Mouse (Mus musculus) retina, adult 2 months (tissue): ENCODE measurements around the gene Auts2.

Experiments
- DNase-seq: peaks from one replicate; pipeline ENCODE4 v3.0.0-alpha.2; 2012; ENCODE audit warnings: low read depth, low spot score

The Auts2 gene

DNA sequence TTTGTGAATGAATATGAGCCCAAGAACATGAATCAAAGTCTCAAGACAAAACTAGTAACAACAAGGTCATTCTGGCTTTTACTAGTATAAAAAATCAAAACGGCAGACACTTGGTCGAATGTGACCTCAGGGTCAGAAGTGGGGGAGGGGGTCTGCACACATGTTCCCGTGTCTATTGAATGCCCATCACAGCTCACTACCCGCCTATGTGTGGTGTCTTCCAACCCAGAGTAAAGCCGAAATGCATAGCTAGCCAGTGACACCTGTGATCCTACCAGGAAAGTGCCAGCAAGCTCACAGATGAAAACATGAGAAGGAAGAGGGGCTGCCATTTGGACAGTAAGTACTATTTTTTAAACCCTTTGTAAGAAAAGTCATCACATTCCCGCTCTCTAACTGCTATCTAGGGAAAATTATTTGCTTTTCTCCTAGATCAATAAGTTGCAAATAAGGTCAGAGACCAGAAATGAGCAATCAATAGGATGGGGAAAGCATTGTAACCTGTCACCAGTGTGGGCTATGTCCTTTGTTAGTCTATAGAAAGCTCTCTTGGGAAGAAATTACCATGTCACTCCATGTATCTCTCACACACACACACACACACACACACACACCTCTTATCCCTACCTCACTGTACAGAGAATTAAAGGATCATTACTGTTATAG, 94.6 kb downstream of the Auts2 start:
- DNase-seq: no peak

GRCm38 (mm10) chr5:132445213-132445954, 97.8 kb downstream of the Auts2 start:
- DNase-seq: no peak

GRCm38 (mm10) chr5:132442948-132443347, 100.2 kb downstream of the Auts2 start:
- no peak for DNase-seq

DNA sequence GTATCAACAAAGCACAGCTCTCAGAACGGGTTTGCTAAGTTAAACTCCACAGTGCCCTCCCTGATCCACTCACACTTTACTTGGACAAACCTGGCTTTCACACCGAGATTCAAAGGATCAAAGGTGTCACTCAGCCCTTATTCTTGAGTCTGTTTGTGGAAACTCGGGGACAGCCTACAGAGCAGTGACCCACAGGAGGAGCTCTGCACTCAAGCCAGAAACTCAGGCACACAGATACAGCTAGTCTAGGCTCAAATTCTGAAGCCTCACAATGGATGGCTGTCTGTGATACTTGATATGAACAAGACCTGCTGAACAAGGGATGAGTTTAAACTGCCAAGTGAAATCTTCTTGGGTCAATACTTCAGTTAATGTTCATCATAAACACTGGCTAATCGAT, 104.7 kb downstream of the Auts2 start:
- DNase-seq: no peak

DNA sequence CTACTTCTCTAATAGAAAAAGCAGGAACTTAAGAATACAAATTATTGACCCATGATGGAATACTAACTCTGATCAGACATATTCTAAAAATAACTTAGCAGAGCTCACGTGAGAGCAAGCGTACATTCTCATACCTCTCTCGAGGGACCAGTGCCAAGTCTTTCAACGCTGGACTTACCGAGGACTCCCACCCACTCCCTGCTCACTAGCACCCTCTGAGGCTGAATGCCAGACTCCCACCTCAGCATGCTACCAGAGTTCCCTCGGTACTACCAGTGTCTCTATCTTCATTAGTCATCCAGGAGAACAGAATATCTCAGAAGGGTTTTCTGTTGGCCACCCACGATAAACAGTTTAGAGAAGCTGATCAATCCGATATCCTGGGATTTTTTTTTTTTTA, 105.2 kb downstream of the Auts2 start:
- DNase-seq: no peak

- no peak for DNase-seq
Measured at GRCm38 (mm10) chr5:132437478-132437877, 105.7 kb downstream of the Auts2 start.

DNA sequence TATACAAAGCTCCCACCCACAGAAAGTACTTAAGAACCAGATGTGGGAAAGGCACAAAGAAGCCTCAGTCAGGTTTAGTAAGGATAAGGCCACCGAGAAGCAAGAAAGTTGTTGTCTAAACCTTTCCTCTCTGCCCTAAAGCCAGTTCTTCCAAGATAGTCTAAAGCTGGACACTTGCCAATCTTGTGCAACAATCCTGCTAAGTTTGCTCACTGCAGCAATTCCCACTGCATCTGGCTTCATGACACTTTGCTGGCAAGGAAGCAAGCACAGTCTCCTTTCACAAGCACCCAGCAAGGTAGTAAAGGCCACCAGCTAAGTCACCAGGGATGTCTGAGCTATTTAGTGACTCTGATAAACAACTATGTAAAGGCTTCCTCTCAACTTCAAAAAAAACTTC, 106.2 kb downstream of the Auts2 start:
- DNase-seq: no peak

DNA sequence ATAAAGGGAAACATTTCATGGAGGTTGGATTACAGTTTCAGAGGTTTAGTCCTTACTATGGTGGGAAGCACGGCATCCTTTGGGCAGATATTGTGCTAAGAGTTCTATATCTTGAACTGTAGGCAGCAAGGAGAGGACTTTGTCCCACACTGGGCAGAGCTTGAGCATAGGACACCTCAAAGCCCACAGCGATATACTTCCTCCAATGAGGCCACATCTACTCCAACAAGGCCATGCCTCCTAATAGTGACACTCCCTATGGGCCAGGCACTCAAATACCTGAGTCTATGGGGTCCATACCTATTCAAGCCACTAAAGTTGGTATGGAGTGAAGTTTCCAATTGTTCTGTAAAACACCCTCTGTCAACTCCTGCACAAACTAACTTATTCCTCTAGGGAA, 106.7 kb downstream of the Auts2 start:
- no peak for DNase-seq

GRCm38 (mm10) chr5:132435401-132435800, 107.7 kb downstream of the Auts2 start:
- no peak for DNase-seq

DNA sequence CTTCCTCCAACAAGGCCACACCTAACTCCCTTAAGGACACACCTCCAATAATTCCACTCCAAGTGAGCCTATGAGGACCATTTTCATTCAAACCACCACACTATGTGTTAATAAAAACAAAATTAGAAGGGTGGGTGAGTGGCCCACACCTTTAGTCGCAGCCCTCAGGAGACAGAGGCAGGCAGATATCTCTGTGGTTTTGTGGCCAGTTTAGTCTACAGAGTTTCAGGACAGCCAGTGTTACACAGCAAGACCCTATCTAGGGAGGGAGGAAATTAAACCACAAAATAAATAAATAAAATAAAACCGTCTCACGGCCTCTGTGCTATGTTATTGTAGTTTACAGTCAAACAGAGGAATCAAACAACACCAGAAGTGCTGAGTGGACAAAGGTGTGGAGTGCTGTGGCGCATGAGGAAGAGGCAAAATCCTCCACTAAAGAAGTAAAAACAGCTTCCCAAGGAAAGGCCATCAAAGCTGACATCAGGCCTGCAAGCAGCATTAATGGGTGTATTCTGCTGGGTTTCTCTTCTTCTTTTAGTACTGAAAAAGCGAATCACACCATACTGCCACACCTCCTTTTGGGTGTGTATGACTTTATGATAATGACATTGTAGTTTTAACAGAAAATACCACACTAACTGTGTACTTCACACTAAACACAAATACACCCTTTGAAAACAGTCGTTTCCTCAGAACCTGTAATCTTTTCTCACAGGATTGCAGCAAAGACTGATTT, 109.6 kb downstream of the Auts2 start:
- no peak for DNase-seq

GRCm38 (mm10) chr5:132429363-132429762, 113.8 kb downstream of the Auts2 start:
- DNase-seq: no peak

DNA sequence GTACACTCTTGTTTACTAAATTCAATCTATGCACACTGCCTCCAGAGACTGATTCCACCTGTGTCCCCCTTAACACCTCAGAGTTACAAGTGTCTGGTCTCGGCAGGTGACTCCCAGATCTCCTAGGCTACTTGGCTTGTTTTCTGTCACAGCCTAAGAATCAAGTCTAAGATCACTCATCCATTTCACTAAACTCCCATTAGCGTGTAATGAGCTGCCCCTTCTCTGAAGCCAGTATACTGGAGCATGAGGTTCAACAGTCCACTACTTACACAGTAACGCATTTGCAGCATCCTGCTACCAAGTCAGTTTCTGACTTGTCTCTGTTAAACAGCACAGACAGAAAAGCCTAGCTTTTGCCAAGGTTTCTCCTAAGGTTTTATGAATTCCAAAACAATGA, 116.8 kb downstream of the Auts2 start:
- DNase-seq: no peak

- DNase-seq: no peak
Measured at GRCm38 (mm10) chr5:132425792-132426309, 117.3 kb downstream of the Auts2 start.

DNA sequence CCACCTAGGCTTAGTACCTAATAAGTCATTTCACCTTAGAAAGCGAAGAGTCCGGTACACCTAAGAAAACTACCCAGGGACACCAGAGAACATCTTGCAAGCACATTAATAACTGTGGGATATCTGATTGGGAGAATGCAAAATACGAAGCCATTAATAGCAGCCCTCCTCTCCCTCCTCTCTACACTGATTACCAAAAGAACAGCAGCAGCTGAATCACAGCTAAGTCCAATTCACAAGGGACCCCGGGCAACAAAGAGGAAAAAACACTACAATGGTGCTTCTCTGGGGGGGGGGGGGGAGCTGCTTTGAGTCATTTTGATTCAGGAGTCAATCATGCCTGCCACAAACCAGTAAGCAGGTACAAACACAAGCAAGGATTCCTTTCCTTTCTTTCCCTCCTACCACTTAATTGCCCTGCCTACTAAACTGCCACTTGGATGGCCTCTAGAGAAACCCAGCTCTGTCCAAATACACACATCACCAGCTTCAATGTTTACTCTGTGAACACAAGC, 132.7 kb downstream of the Auts2 start:
- DNase-seq: no peak

DNA sequence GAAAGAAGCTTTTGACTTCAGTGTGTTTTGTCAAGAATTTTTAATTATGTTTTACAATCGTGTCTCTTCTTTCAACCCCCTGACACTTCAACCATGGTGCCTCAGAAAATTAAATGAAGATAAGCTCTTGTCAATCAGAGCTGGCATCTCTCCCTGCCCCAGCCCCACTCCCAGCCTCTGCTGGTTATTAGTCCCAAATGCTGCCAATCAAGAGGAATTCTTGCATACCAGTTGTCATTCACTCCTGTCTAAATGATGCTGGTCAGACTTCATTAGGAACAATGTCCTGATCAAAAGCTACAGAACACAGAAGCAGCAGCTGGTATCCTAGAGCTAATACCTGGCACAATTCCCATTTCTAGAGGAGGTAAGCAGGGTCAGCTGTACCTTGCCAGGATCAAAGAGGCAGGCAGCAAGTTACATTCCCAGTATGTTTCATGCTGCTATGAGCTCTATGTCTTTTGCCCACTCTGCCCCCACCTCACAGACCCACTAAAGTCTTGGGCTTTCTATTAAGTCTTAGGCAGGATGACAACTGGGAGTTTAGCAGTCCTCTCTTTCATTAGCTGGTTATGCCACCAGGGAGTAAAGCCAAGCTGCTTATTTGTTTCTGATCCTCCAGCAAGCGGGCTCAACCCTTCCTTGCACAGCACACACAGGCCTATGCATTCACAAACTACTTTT, 134.1 kb downstream of the Auts2 start:
- no peak for DNase-seq

- DNase-seq: no peak
Measured at GRCm38 (mm10) chr5:132400556-132400955, 142.6 kb downstream of the Auts2 start.

- no peak for DNase-seq
Measured at GRCm38 (mm10) chr5:132399486-132399885, 143.7 kb downstream of the Auts2 start.

DNA sequence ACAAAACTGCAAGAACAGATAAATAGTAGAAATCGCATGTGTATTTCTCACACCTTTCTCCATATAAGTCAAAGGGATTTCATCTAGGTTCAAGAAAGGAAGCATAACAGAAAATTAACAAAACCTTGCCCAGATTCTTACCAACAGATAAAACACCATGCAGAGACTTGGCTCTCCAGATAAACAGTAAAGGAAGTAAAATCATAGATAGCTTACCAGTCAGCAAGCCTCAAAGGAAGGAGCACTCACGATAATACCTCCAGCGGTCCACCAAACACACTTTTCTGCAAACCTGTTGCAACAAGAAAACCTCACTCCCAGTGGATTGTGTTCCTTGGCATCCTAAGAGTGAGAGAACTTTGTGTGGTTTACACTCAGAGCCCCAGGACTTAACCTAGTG, 147.2 kb downstream of the Auts2 start:
- no peak for DNase-seq

GRCm38 (mm10) chr5:132394800-132395575, 148.2 kb downstream of the Auts2 start:
- no peak for DNase-seq

DNA sequence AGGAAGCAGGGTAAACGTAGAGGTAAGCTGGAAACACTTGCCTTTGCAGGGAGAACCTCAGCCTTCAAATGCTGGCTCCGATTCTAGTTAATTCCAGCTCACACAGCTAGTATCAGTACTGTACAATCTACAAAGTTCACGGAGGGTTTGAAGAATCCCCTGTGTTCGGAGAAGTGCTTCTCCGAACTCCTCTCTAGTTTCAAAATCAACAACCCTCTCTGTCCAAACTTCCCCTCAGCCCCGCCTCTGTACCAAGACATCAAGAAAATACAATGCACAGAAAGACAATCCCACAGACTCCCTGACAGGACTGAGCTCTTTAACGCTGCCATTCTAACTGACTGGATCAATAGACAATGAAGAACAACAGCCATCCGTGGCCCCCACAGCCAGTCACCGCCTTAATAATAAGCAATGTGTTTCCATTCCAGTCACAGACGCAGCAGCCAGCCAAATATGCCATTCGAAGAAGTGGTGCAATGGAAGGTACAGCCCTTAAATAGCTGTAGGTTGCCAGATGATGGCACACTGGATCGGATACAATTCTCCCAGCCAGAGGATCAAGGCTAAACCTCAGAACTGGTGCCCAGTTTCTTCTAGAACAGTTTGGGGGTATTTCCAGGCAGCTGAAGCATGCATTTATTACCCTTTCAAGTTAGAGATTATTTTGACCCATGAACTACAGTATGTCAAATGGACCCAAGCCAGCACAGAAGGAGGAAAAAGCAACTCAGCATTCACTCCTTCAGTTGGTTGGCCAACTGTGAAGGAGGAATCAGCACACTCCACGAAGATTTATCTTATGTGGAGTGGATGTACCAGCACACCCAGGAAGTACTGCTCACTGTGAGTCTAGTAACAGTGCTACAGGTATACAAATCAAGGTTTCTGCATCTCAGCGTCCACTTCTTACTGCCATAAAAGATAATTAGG, 151.0 kb downstream of the Auts2 start:
- DNase-seq: no peak
